Mouse (Mus musculus) megakaryocyte, embryonic 14.5 days (primary cell): ENCODE results near the gene Bag1.

ENCODE experiments used
- FLI1 ChIP-seq: IDR thresholded peaks from 2 replicates; pipeline ENCODE4 v1.6.1; 2012; ENCODE audit warnings: low read length, inconsistent platforms, mixed read lengths
- GATA1 ChIP-seq: IDR thresholded peaks from 3 replicates; pipeline ENCODE4 v1.6.1; 2012; ENCODE audit warnings: mixed read lengths, low read length, inconsistent platforms, borderline replicate concordance

- TF ChIP-seq FLI1 (no peak), GATA1 (no peak)
These were observed 27.5 kb downstream of the Bag1 start for GRCm38 (mm10) chr4:40920576-40920975.
